Mouse (Mus musculus) C2C12 (cell line): Measurements from ENCODE around the gene Rcsd1.

Experiments used
- CEBPB ChIP-seq: IDR thresholded peaks from one replicate; pipeline ENCODE4 v1.6.1; 2011; ENCODE audit warnings: low read depth, mild to moderate bottlenecking, control low read depth, moderate library complexity
- CTCF ChIP-seq: IDR thresholded peaks from one replicate; pipeline ENCODE4 v1.5.1; 2011; ENCODE audit not compliant: control insufficient read depth, insufficient read depth, insufficient read length
- MAX ChIP-seq: IDR thresholded peaks from one replicate; pipeline ENCODE4 v1.6.1; 2011; ENCODE audit warnings: mild to moderate bottlenecking, control low read depth
- MYOD1 ChIP-seq: IDR thresholded peaks from one replicate; pipeline ENCODE4 v1.6.1; 2011; ENCODE audit warnings: low read depth; ENCODE audit not compliant: control insufficient read depth, insufficient read length
- MYOG ChIP-seq: IDR thresholded peaks from one replicate; pipeline ENCODE4 v1.6.1; 2011; ENCODE audit not compliant: control insufficient read depth, insufficient read length; ENCODE audit errors: extremely low read depth
- USF1 ChIP-seq: IDR thresholded peaks from one replicate; pipeline ENCODE4 v1.6.1; 2011; ENCODE audit warnings: low read depth, mild to moderate bottlenecking, control low read depth, moderate library complexity

DNA sequence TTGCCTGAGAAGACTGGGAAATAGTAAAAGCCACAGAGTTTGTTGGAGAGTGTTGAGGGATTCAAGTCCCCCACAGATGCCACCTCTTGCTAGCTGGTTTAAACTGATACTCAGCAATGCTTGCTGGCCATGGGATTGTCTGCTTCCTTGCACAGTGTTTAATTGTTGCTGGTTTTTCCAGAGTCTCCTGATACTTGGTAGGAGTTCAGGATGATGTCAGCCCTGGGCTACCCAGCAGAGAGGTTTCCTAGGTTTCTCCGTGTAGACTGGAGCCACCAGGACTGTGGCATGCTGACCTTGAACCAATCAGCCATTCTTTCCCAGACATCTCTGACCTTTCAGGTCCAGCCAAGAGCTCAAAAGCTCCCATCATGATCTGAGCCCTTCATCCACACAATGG lies 17.4 kb upstream of the Rcsd1 start:
- TF ChIP-seq CTCF (no peak), MAX (no peak), MYOD1 (no peak), CEBPB (no peak), USF1 (no peak), MYOG (no peak)
